Mouse (Mus musculus) right cerebral cortex, adult 2 months (tissue): Measurements from ENCODE around the gene H2-Ke6.

Experiments used
- DNase-seq, 2 experiments: peaks; one replicate each; pipeline ENCODE4 v3.0.0; 2021 to 2022; ENCODE audit warnings: low spot score in 2 of 2

Gene H2-Ke6

DNA sequence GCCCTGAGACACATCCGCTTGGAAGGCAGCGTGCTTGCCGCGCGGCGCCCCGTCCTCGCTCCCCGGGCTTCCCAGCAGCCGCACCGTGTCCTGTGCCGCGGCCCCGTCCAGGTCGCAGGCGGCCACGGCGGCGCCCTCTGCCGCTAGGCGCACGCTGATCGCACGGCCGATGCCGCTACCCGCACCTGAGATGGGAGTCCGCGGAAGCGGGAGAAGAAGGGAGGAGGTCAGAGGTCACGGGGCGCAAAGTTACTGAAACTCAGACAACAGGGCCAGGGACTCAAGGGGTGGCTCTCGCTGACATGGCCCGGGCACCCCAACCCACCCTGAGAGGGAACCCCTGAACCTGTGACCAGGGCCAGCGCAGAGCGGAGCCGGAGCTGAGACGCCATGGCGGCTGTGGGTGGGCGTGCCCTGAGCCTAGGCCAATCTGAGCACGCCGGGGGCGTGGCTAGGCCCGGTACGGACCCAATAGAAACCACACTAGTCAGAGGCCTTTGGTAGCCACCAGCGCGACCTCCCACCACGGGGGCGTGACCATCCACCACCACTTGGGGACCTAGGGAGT lies at the start of gene H2-Ke6:
Gene H2-Ke6 (minus strand): TSS at position 405 of the 568 bp plus-strand sequence.
- DNase-seq = peak; percentile 87 to 93

DNA sequence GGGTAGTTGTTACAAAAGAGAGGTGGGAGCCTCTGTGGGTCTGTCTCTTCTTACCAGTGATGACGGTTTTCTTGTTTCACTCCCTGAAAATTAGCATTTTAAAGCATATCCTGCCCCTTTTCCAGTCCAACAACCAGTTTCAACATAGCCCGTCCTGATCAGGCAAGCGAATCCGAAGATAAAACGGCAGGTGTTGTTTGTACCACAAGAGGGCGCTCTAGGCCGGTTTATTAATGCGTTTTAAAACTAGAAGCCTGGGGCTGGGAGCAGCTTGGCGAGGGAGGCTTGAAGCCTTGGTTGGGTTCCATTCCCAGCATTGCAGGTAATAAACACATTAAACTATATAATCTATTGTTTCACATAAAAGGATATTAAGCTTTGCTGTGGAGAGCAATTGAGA lies 49.7 kb upstream of the H2-Ke6 start:
- peak; percentile 77 to 78 for DNase-seq

GRCm38 (mm10) chr17:34075271-34075670 lies 47.4 kb upstream of the H2-Ke6 start:
- peak; percentile 73 to 86 for DNase-seq

GRCm38 (mm10) chr17:34072091-34072490 lies 44.2 kb upstream of the H2-Ke6 start:
- DNase-seq = no peak

GRCm38 (mm10) chr17:34068864-34069263 lies 41.0 kb upstream of the H2-Ke6 start:
- DNase-seq = no peak

GRCm38 (mm10) chr17:34057224-34057623 lies 29.4 kb upstream of the H2-Ke6 start:
- DNase-seq = no peak

DNA sequence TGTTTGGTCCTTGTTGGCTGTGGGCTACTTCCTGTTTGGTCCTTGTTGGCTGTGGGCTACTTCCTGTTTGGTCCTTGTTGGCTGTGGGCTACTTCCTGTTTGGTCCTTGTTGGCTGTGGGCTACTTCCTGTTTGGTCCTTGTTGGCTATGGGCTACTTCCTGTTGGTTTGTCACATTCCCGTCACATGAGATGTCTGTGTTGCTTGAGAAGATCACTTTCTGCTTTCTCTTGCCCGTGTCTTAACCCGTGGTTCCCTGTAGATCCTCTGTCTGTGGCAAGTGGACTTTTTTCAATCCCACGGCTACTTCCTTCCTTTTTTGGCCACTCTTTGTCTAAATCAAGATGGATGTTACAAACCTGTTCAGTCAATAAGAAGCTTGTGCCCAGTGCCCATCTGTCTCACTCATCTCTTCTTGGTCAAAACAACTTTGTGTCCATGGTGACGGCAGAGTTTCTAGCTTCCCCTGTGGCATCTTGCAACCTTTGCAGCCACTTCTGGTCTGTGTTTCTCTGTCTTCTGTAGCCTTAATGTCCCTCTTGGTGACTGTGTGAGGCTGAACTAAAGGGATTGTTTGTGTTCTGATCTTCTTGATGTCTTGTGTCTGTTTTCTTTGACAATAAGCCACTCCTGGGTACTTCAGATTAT lies 19.7 kb upstream of the H2-Ke6 start:
- no peak for DNase-seq

GRCm38 (mm10) chr17:34045941-34046340 lies 18.1 kb upstream of the H2-Ke6 start:
- no peak for DNase-seq

GRCm38 (mm10) chr17:34039562-34040450 lies 11.9 kb upstream of the H2-Ke6 start:
- DNase-seq = no peak

DNA sequence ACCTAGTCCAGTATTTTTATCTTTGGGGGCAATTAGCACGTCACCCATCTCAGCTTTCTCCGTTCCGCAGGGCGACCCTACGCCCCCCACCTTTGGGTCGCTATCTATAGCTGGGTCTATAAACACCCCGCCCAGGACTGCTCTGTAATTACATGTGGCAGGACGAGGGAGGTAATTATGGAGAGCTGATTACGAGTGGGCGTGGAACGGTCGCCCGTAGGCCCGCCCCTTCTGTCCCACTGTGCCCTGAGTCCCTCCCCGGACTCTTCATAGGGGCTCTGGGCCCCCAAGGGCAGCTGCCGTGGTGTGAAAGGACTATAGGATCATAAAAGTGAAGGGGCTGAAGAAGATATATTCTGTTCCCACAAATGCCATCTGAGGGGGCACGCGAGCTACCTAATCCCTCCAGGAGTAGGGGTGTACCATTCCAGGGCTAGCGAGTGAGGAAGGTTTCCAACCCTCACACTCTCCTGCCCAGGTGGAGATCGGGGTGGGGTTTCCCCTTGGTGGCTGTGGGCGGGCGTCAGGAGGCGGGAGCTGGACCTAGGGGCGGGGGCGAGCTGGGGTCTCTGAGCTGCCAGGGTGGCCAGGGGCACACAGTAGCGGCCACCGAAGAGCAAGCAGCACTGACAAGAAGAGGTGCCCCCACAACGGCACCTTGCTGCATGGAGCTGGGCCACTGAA lies 11.2 kb upstream of the H2-Ke6 start, which contains the start of gene Col11a2:
Gene Col11a2 (plus strand): TSS at position 560 of the 684 bp plus-strand sequence.
- no peak for DNase-seq

- no peak for DNase-seq
These were observed 10.6 kb upstream of the H2-Ke6 start for GRCm38 (mm10) chr17:34038440-34038839.

GRCm38 (mm10) chr17:34037241-34037640 lies 9.4 kb upstream of the H2-Ke6 start:
- no peak for DNase-seq

- DNase-seq = no peak
These were observed 8.8 kb upstream of the H2-Ke6 start for GRCm38 (mm10) chr17:34036647-34037046.

DNA sequence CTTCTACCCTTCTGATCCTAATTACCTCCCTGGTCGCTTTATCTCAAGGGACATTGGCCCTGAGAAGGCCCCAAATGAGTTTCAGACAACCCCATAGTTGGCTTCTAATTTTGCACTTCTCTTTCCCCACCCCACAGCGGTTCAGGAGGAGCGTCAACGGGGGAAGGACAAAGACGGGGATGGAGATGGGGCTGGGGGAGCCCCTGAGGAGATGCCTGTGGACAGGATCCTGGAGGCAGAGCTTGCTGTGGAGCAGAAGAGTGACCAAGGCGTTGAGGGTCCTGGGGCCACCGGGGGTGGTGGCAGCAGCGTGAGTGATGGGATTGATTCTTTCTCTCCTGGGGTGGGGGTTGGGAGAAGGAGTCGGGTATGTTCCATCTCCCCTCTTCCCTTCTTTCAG lies 7.7 kb upstream of the H2-Ke6 start:
- DNase-seq = no peak

DNA sequence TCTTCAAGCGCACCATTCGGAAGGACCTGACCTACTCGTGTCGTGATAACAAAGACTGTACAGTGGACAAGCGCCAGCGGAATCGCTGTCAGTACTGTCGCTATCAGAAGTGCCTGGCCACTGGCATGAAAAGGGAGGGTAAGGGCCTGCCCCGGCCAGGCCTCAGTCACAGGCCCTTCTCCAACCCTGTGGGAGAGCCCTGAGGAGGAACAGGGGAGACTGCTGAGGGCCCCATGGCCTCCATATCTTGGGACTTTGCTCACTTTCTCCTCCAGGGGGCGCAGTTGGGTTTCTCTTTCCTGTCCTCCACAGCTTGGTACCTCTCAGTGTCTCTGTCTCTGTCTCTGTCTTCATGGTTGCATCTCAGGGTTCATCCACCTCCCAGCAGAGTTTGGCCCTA lies 6.2 kb upstream of the H2-Ke6 start:
- no peak for DNase-seq

DNA sequence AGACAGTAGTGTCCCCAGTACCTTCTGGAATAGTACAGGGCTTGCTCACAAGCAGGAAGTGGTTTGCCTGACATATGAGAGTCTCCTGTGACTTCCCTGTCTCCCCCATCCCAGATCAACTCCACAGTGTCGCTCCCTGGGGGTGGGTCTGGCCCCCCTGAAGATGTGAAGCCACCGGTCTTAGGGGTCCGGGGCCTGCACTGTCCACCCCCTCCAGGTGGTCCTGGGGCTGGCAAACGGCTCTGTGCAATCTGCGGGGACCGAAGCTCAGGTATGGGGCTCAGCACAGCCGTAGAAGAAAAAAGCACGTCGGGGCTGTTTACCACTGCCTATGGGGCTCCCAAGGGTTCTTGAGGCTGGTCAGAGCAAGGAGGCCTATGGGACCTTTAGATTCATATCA lies 5.6 kb upstream of the H2-Ke6 start:
- no peak for DNase-seq

DNA sequence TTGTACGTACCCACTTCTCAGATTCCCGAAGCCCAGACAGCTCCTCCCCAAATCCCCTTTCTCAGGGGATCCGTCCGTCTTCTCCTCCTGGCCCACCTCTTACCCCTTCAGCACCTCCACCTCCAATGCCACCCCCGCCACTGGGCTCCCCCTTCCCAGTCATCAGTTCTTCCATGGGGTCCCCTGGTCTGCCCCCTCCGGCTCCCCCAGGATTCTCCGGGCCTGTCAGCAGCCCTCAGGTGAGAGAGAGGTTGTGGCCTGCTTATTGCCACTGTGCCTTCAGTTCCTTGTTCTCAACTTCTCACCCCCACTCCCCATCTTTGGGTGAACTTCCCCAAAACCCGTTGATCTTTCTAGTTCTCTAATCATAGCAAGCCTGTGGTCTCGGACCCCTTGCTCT lies 4.9 kb upstream of the H2-Ke6 start:
- DNase-seq = no peak

DNA sequence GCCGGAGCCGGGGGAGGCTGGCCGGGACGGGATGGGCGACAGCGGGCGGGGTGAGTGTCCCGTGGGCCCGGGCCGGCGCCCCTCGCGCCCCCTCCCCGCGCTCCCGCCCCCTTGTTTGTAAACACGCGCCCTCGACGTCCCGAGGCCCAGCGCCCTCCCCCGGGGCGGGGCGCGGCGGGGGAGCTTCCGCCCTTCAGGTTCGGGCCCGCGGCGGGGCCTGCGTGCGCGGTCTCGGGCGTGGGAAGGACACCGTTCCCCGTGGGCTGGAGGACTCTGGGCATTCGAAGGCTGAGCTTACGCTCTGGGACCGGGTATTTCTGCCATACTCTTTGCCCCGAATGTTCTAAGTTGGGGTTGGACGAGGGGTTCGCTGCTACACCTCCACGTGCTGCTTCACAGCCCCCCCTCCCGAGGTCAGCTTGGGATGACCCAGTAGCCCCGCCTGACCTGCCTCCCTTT lies 4.3 kb upstream of the H2-Ke6 start:
- DNase-seq = no peak

DNA sequence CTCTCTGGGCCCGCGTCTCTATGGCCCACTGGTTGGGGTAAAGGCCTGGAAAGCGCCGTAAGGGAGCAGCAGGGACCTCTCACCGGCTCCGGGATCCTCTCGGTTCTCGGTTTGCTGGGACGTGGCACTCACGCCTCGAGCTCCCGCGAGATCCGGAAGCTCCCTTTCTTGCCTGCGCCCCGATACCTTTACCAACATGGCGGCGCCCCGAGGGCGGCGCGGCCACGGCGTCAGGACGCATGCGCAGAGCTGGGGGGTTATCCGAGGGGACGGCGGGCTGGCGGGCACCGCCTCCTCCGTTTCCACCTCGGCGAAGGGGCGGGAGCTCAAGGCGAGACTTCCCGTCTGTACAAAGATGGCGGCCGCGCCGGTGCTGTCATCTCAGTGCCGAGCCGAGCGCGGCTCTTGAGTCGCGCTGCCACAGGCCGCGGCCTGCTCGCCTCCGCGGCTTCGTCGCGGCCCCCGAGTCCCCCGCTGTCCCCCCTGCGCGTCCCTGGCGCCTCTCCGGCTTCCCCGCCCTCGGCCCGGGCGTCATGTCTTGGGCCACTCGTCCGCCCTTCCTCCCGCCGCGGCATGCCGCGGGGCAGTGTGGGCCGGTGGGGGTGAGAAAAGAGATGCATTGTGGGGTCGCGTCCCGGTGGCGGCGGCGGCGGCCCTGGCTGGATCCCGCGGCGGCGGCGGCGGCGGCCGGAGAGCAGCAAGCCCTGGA lies 3.8 kb upstream of the H2-Ke6 start, which contains the start of the genes Slc39a7 and Rxrb:
Gene Slc39a7 (minus strand): TSS at position 218 of the 709 bp plus-strand sequence.
Gene Rxrb (plus strand): TSS at position 348 of the 709 bp plus-strand sequence.
- peak; percentile 96 to 97 for DNase-seq

- no peak for DNase-seq
These were observed 3.0 kb upstream of the H2-Ke6 start for GRCm38 (mm10) chr17:34030861-34031326.
